Mouse (Mus musculus): Measurements from ENCODE around the gene Olfr55. TPM values are rescaled to one million over a fixed set of nuclear protein-coding genes. Genes with fewer than 3 reads are reported as not detected.
"Not testable (repeated sequence)": the region's sequence is repeated elsewhere in the genome, so short reads cannot be mapped to it uniquely, and the experiment has no call there.

Olfr55 gene
- polyA plus RNA-seq (2012; rRNA removed), result 0.03 and 0.05 TPM in 2 replicates

- 85% methylated on average over 1 of the region's 1 CpGs for whole genome bisulfite sequencing
- DNase-seq, result not testable (repeated sequence)
Measured at GRCm38 (mm10) chr17:33168147-33168546, at the start of gene Olfr55. Gene Olfr55, plus strand, starts transcription at chr17:33168447.

DNA sequence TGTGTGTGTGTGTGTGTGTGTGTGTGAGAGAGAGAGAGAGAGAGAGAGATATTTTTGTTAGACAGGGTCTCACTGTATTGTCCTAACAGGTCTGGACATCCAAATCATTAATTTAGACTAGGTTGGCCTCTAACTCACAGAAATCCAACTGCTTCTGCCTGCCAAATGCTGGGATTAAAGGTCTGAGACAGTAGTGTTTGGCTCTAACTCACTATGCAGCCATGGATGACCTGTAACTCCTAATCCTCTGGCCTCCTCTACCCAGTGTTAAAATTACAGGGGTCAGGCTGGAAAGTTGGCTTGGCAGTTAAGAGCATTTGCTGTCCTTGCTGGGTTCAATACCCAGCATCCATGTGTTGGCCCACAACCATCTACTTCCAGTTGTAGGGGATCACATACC lies 43.7 kb upstream of the Olfr55 start:
- DNase-seq, result no peak
- no peak overlapping the region for H3K4me3 ChIP-seq (replicated peaks; ENCODE audit: insufficient read depth, low read depth, low read length)
- TF ChIP-seq CTCF (IDR thresholded peaks at IDR 0.05; ENCODE audit: borderline replicate concordance, insufficient read depth, low read depth, low read length), result no peak
- TF ChIP-seq POLR2A (IDR thresholded peaks at IDR 0.05; ENCODE audit: borderline replicate concordance, insufficient read depth, low read length), result no peak
- H3K4me1 ChIP-seq (ENCODE audit: control insufficient read depth, insufficient read depth, low read length), result no peaks in the 10 kb centered on the region
- H3K27me3 ChIP-seq (ENCODE audit: control insufficient read depth, insufficient read depth, low read length), result no peaks in the 10 kb centered on the region
- H3K27ac ChIP-seq (ENCODE audit: insufficient read depth, low read length), result no peak overlapping the region

More at GRCm38 (mm10) chr17:33168147-33168546, at the start of gene Olfr55:
- not testable (repeated sequence) for H3K4me1 ChIP-seq (ENCODE audit: control insufficient read depth, insufficient read depth, low read length); H3K27ac ChIP-seq (ENCODE audit: insufficient read depth, low read length); H3K27me3 ChIP-seq (ENCODE audit: control insufficient read depth, insufficient read depth, low read length); H3K4me3 ChIP-seq (replicated peaks; ENCODE audit: insufficient read depth, low read depth, low read length)

- H3K4me1 ChIP-seq (ENCODE audit: control insufficient read depth, insufficient read depth, low read length), result no peaks in the 10 kb centered on the region
- no peaks in the 10 kb centered on the region for H3K27me3 ChIP-seq (ENCODE audit: control insufficient read depth, insufficient read depth, low read length)
- 62% methylated on average over 2 of the region's 2 CpGs for WGBS
- H3K4me3 ChIP-seq (replicated peaks; ENCODE audit: insufficient read depth, low read depth, low read length), result no peak overlapping the region
- H3K27ac ChIP-seq (ENCODE audit: insufficient read depth, low read length), result no peak overlapping the region
- TF ChIP-seq CTCF (IDR thresholded peaks at IDR 0.05; ENCODE audit: borderline replicate concordance, insufficient read depth, low read depth, low read length) (no peak), POLR2A (IDR thresholded peaks at IDR 0.05; ENCODE audit: borderline replicate concordance, insufficient read depth, low read length) (no peak)
- DNase-seq, result no peak
Measured at GRCm38 (mm10) chr17:33126257-33126656, 42.0 kb upstream of the Olfr55 start.

DNA sequence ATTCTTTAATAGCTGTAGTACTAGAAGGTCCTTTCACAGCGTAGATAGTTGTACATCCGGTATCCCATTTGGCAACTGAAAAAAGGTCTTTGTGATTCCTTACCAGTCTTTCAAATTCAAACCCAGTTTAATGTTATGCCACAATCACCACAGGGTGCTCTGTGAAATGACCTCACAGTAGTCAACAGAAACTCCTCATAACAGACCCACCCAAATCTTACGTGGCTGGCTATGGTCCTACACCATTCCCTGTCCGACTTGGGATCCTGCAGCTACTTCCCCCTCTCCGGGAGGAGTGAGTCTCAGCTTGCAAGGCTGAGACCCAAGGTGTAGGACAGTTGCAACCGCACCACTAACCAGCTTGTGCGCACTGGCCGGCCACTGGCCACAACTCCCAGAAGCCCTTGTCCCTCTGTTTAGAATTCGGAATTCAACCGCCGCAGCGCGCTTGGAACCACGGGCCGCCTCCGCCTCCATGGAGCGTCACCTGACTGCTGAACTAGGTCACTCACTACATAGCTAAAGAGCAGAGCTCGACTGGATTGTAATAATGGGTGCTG lies 28.9 kb upstream of the Olfr55 start, which contains the start of gene Morc2b:
Gene Morc2b, minus strand, starts transcription at position 423 of the 560 bp plus-strand sequence.
- WGBS, result 75% methylated on average over 18 of the region's 18 CpGs
- Histone ChIP-seq H3K27ac (ENCODE audit: insufficient read depth, low read length) (no peak within 1 kb of the TSS), H3K27me3 (ENCODE audit: control insufficient read depth, insufficient read depth, low read length) (no peaks in the 10 kb centered on the region), H3K4me3 (replicated peaks; ENCODE audit: insufficient read depth, low read depth, low read length) (no peak within 1 kb of the TSS), H3K4me1 (ENCODE audit: control insufficient read depth, insufficient read depth, low read length) (no peaks in the 10 kb centered on the region)
- DNase-seq, result no peak
- no peak for TF ChIP-seq CTCF (IDR thresholded peaks at IDR 0.05; ENCODE audit: borderline replicate concordance, insufficient read depth, low read depth, low read length)
- no peak for TF ChIP-seq POLR2A (IDR thresholded peaks at IDR 0.05; ENCODE audit: borderline replicate concordance, insufficient read depth, low read length)

GRCm38 (mm10) chr17:33191002-33191401 lies 22.8 kb downstream of the Olfr55 start, which contains the start of gene Olfr239:
Gene Olfr239, plus strand, starts transcription at chr17:33191302.
- H3K27ac ChIP-seq (ENCODE audit: insufficient read depth, low read length); H3K27me3 ChIP-seq (ENCODE audit: control insufficient read depth, insufficient read depth, low read length); DNase-seq; H3K4me1 ChIP-seq (ENCODE audit: control insufficient read depth, insufficient read depth, low read length); H3K4me3 ChIP-seq (replicated peaks; ENCODE audit: insufficient read depth, low read depth, low read length): not testable (repeated sequence)
- no CpG with 5 or more reads among the region's 2 CpGs for WGBS

GRCm38 (mm10) chr17:33221590-33221989 lies 53.3 kb downstream of the Olfr55 start, which contains the start of gene Olfr1564:
Gene Olfr1564, minus strand, starts transcription at chr17:33221690.
- H3K27ac ChIP-seq (ENCODE audit: insufficient read depth, low read length), result no peak within 1 kb of the TSS
- H3K4me3 ChIP-seq (replicated peaks; ENCODE audit: insufficient read depth, low read depth, low read length), result no peak within 1 kb of the TSS
- whole genome bisulfite sequencing, result 75% methylated on average over 2 of the region's 2 CpGs
- no peaks in the 10 kb centered on the region for H3K4me1 ChIP-seq (ENCODE audit: control insufficient read depth, insufficient read depth, low read length)
- TF ChIP-seq POLR2A (IDR thresholded peaks at IDR 0.05; ENCODE audit: borderline replicate concordance, insufficient read depth, low read length) (no peak), CTCF (IDR thresholded peaks at IDR 0.05; ENCODE audit: borderline replicate concordance, insufficient read depth, low read depth, low read length) (no peak)
- DNase-seq, result no peak
- H3K27me3 ChIP-seq (ENCODE audit: control insufficient read depth, insufficient read depth, low read length), result no peaks in the 10 kb centered on the region

Other genes starting within 250 kb of the Olfr55 start
- gene Cyp4f13, start 221.0 kb upstream of the Olfr55 start, polyA plus RNA-seq (2012; rRNA removed), result 47.2 and 49.5 TPM in 2 replicates
- gene Zfp472, start 202.6 kb upstream of the Olfr55 start, polyA plus RNA-seq (2012; rRNA removed), result 4.6 and 4.9 TPM in 2 replicates
- 12.3 and 13.3 TPM in 2 replicates for gene Zfp952, start 175.3 kb upstream of the Olfr55 start, polyA plus RNA-seq (2012; rRNA removed)
- 10.7 and 12.2 TPM in 2 replicates for gene Zfp763, start 135.0 kb upstream of the Olfr55 start, polyA plus RNA-seq (2012; rRNA removed)
- not detected in 2 replicates for gene 4921501E09Rik, start 100.4 kb upstream of the Olfr55 start, polyA plus RNA-seq (2012; rRNA removed)
- 10.2 and 11.6 TPM in 2 replicates for gene Zfp563, start 79.1 kb upstream of the Olfr55 start, polyA plus RNA-seq (2012; rRNA removed)
- gene Morc2b, start 28.8 kb upstream of the Olfr55 start, polyA plus RNA-seq (2012; rRNA removed), result 4.5 and 5.1 TPM in 2 replicates
- gene Olfr239, start 22.9 kb downstream of the Olfr55 start, polyA plus RNA-seq (2012; rRNA removed), result not detected in 2 replicates
- gene Olfr1564, start 53.2 kb downstream of the Olfr55 start, polyA plus RNA-seq (2012; rRNA removed), result 3.1 and 3.3 TPM in 2 replicates
- 5.3 and 6.7 TPM in 2 replicates for gene Zfp955a, start 86.7 kb downstream of the Olfr55 start, polyA plus RNA-seq (2012; rRNA removed)
- not detected in 2 replicates for gene Olfr63, start 96.2 kb downstream of the Olfr55 start, polyA plus RNA-seq (2012; rRNA removed)
- 16.0 and 16.8 TPM in 2 replicates for gene Zfp955b, start 121.1 kb downstream of the Olfr55 start, polyA plus RNA-seq (2012; rRNA removed)
- 8.2 and 10.6 TPM in 2 replicates for gene Zfp81, start 190.4 kb downstream of the Olfr55 start, polyA plus RNA-seq (2012; rRNA removed)
- gene Zfp101, start 226.2 kb downstream of the Olfr55 start, polyA plus RNA-seq (2012; rRNA removed), result 12.7 and 13.1 TPM in 2 replicates

Data from cerebellum, adult 2 months (tissue).